Mouse (Mus musculus) neural tube, embryonic 12.5 days (tissue): ENCODE data around the gene Skor1. TPM values are rescaled to one million over a fixed set of nuclear protein-coding genes. Genes with fewer than 3 reads are reported as not detected.

Experiments used
- ATAC-seq: fragments of 200-750 bp; cut with Nextera tagmentation; 2 replicates; pipeline ENCODE4 v1.8.0; 2017; ENCODE audit warnings: low read depth, mild to moderate bottlenecking, moderate TSS enrichment, moderate library complexity; ENCODE audit not compliant: low FRiP score
- H3K27ac ChIP-seq: fragments of 300-500 bp; sonication (generic); 2 replicates; pipeline ENCODE4 v1.5.1; 2016
- H3K27me3 ChIP-seq: fragments of 300-500 bp; sonication (generic); replicated peaks from 2 replicates; pipeline ENCODE4 v1.6.1; 2016; ENCODE audit warnings: mild to moderate bottlenecking
- H3K36me3 ChIP-seq: fragments of 300-500 bp; sonication (generic); 2 replicates; pipeline ENCODE4 v1.6.1; 2016; ENCODE audit warnings: mild to moderate bottlenecking
- H3K4me1 ChIP-seq: fragments of 300-500 bp; sonication (generic); 2 replicates; pipeline ENCODE4 v1.6.1; 2016
- H3K4me2 ChIP-seq: fragments of 300-500 bp; sonication (generic); replicated peaks from 2 replicates; pipeline ENCODE4 v1.6.1; 2016; ENCODE audit warnings: mild to moderate bottlenecking
- H3K4me3 ChIP-seq: fragments of 300-500 bp; sonication (generic); 2 replicates; pipeline ENCODE4 v1.5.1; 2016
- H3K9ac ChIP-seq: fragments of 300-500 bp; sonication (generic); 2 replicates; pipeline ENCODE4 v1.6.1; 2016; ENCODE audit warnings: mild to moderate bottlenecking
- H3K9me3 ChIP-seq: fragments of 300-500 bp; sonication (generic); 2 replicates; pipeline ENCODE4 v1.6.1; 2016; ENCODE audit warnings: mild to moderate bottlenecking
- WGBS: fragments of 180-500 bp; shearing (Covaris S2); methylation state at CpG from one replicate; pipeline ENCODE4 v1.1.7; 2016; 5-methylcytosine and 5-hydroxymethylcytosine counted together
- polyA plus RNA-seq: library from polyadenylated mRNA; unstranded; fragments of >200 nt; fragmentation: Nextera tagmentation; extraction: Ambion mirVana; gene quantifications from 2 replicates; pipeline ENCODE4 v1.2.1, GENCODE M21; 2016

Gene Skor1
- polyA plus RNA-seq, 1 experiment from 2014 or later = 39.1 TPM

DNA sequence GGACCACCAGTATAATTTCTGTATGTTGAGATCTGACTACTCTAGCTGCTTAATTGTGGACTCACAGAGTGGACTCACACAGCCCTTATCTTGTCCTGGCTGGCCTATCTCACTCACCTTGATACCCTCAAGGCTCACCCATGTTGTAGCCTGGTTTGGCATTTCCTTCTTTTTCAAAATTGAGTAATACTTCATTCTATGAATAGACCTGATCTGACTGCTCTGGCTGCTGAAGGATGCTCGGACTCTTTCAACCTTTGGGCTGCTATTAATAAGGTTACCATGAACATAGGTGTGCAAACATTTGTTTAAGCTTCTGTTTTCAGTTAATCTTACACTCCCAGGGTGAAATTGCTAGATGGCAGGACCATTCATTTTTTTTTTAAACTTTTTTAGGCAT lies 51.6 kb downstream of the Skor1 start:
- Histone ChIP-seq H3K27me3 (no peaks in the 10 kb centered on the region), H3K36me3 (no peaks in the 10 kb centered on the region), H3K4me1 (peaks cover 7% of the 10 kb centered on the region), H3K4me2 (no peak overlapping the region), H3K9ac (no peak overlapping the region), H3K4me3 (no peak overlapping the region), H3K9me3 (0 out of 2 replicates have a peak, but pooled peaks cover 3% of the 10 kb centered on the region), H3K27ac (no peak overlapping the region)
- no peak for ATAC-seq
- 89% methylated on average over 1 of the region's 1 CpGs for WGBS

DNA sequence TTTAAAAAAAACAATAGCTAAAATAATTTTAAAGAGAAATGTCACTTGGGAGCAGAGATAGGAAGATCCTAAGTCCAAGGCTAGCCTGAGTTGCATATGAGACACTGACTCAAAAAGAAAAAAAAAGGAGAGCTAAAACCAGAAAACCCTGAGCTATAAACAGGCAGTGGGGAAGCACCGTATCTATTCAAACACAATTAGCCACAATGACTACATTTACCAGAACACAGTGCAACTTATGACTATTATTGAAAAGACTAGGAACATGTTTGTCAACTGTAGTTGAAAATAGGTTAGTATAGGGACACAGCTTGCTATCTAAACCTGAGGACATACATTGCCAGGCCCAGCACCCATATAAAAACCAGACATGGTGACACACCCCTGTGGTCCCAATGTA lies 54.7 kb downstream of the Skor1 start:
- ATAC-seq = no peak
- Histone ChIP-seq H3K36me3 (no peaks in the 10 kb centered on the region), H3K4me1 (peaks cover 24% of the 10 kb centered on the region), H3K4me2 (no peak overlapping the region), H3K27me3 (no peaks in the 10 kb centered on the region), H3K4me3 (no peak overlapping the region), H3K27ac (no peak overlapping the region), H3K9ac (no peak overlapping the region), H3K9me3 (no peaks in the 10 kb centered on the region)
- WGBS = 90% methylated on average over 1 of the region's 1 CpGs

DNA sequence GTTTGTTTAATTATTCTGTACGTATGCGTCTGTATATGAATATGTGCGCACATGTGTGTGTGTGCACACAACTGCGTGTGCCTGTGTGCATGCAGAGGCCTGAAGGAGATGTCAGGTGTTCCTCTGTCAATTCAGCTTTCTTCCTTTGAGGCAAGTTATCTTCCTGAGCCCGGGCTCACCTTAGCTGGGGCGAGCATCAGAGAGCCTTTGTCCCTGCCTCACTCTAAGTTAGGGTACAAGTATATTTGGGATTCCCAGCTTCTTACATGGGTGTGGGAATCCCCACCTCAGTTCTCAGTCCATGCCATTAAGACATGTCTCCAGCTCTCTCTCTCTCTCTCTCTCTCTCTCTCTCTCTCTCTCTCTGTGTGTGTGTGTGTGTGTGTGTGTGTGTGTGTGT lies 56.2 kb downstream of the Skor1 start:
- Histone ChIP-seq H3K4me2 (peak overlapping the region; percentile 59), H3K4me3 (peak overlapping the region; percentile 17; the same call in 1 of the 2 replicates), H3K9ac (peak overlapping the region; percentile 18; the same call in 1 of the 2 replicates), H3K27ac (peak overlapping the region; percentile 33), H3K9me3 (no peaks in the 10 kb centered on the region), H3K27me3 (no peaks in the 10 kb centered on the region), H3K36me3 (no peaks in the 10 kb centered on the region), H3K4me1 (peaks cover 24% of the 10 kb centered on the region)
- 13% methylated on average over 6 of the region's 6 CpGs for WGBS
- ATAC-seq = peak; percentile 13; the same call in 1 of the 2 replicates

DNA sequence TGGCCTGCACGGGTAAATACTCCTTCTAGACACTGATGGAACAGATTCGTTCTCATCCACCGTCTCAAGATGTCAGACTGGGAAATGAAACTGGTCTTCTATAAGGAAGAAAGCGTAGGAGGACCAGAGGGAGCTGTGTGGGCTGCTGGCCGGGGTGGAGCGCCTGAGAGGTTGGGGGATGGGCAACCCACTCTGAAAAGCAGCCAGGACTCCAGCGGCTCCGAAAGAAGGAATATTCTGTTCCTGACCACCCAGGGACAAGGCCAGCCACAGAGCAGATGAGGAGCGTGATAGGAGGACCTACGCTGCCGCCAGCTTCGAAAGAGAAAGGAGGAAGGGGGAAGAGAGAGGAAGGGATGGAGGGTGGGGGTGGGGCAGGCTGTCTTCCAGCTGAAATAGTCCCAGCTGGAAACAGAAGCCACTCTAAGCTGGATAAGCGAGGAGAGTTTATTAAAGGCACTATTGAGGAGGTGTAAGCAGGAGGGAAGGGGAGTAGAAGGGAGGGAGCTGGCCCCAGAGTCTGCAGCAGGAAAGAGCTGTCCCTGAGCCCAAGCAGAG lies 56.7 kb downstream of the Skor1 start:
- Histone ChIP-seq H3K27me3 (no peaks in the 10 kb centered on the region), H3K36me3 (no peaks in the 10 kb centered on the region), H3K4me3 (peak overlapping the region; percentile 17; the same call in 1 of the 2 replicates), H3K27ac (peak overlapping the region; percentile 33), H3K9ac (peak overlapping the region; percentile 18; the same call in 1 of the 2 replicates), H3K4me1 (peaks cover 24% of the 10 kb centered on the region), H3K9me3 (no peaks in the 10 kb centered on the region), H3K4me2 (peak overlapping the region; percentile 59)
- ATAC-seq = peak; percentile 72
- under 1% methylated on average over 13 of the region's 13 CpGs for WGBS

DNA sequence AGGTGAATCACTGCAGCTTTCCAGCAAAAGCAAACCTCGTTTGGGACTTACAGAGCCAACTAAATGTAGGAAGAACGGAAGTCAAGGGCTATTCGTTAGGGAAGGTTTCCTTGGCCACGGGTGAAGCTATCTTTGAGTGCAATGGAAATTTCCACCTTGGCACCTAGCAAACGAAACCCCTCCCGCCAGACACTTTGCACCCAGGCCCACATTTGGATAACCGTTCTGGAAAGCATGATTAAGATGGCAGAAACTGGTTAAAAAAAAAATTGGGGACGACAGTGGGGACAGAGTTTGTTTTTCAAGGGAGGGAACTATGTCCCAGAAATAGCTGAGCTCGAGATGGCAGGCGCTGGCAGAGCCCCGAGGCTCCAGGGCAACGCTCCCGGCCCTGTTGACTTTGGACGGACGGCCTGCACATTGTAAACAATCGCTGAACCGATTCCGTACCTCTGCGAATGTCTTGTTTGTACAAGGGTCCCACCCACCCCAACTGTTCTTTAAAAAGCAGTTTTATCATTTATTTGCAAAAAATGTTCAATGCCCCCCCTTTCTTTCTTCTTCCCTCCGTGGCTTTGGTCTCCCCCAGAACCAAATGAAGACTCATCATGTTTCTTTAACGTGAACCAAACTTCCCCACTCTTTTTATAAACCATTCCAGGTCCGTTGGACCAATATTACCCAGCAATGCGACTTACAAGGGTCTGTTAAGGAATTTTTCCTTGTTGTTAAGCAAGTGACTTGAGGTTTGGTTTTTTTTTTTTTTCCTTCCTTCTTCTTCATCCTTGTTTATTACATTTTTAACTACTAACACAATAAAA lies 57.5 kb downstream of the Skor1 start:
- 22% methylated on average over 23 of the region's 23 CpGs for WGBS
- no peak overlapping the region for H3K9ac ChIP-seq

DNA sequence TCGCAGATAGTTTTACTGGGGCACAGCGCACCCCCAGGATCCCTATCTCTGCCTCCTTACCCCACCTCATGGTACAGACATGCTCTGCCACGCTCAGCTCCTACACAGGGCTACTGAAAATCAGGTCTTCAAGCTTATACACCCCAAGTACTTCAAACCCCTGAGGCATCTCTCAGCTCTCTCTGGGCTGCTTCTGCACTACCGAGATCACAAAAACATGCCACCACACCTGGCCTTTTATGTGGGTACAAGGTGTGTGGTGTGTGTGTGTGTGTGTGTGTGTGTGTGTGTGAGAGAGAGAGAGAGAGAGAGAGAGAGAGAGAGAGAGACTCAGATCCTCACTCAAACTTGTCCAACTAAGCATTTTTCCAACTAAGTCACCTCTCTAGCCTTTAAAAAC lies 59.6 kb downstream of the Skor1 start:
- Histone ChIP-seq H3K4me2 (no peak overlapping the region), H3K9me3 (no peaks in the 10 kb centered on the region), H3K27me3 (no peaks in the 10 kb centered on the region), H3K36me3 (no peaks in the 10 kb centered on the region), H3K27ac (no peak overlapping the region), H3K9ac (no peak overlapping the region), H3K4me3 (no peak overlapping the region), H3K4me1 (peaks cover 24% of the 10 kb centered on the region)
- 92% methylated on average over 4 of the region's 4 CpGs for WGBS
- no peak for ATAC-seq

More for the DNA sequence above, 57.5 kb downstream of the Skor1 start:
- Histone ChIP-seq H3K27ac (peak overlapping the region; percentile 33; the same call in 1 of the 2 replicates), H3K4me2 (peak overlapping the region; percentile 59), H3K4me3 (no peak overlapping the region), H3K27me3 (no peaks in the 10 kb centered on the region), H3K4me1 (peaks cover 24% of the 10 kb centered on the region), H3K9me3 (no peaks in the 10 kb centered on the region), H3K36me3 (no peaks in the 10 kb centered on the region)
- no peak for ATAC-seq

Other genes starting within 250 kb of the Skor1 start
- gene Pias1, start 161.0 kb downstream of the Skor1 start, polyA plus RNA-seq = 56.5 and 64.5 TPM in 2 replicates
- 45.0 and 45.9 TPM in 2 replicates for gene Map2k5, start 228.9 kb upstream of the Skor1 start, polyA plus RNA-seq